Mouse (Mus musculus) liver, embryonic 13.5 days (tissue): Measurements from ENCODE around the gene Cbwd1. TPM values are rescaled to one million over a fixed set of nuclear protein-coding genes. Genes with fewer than 3 reads are reported as not detected.

Experiments
- ATAC-seq: fragments of 200-750 bp; cut with Nextera tagmentation; 2 replicates; pipeline ENCODE4 v1.8.0; 2017; ENCODE audit warnings: low read depth, mild to moderate bottlenecking, moderate number of reproducible peaks, moderate library complexity
- DNase-seq: peaks from one replicate; pipeline ENCODE4 v3.0.0; 2022
- H3K27ac ChIP-seq: fragments of 300-500 bp; sonication (generic); 2 replicates; pipeline ENCODE4 v1.5.1; 2015; ENCODE audit warnings: moderate library complexity, mild to moderate bottlenecking, inconsistent platforms
- H3K27me3 ChIP-seq: fragments of 300-500 bp; sonication (generic); 2 replicates; pipeline ENCODE4 v1.6.1; 2015; ENCODE audit warnings: mild to moderate bottlenecking, inconsistent platforms
- H3K36me3 ChIP-seq: fragments of 300-500 bp; sonication (generic); 2 replicates; pipeline ENCODE4 v1.6.1; 2015; ENCODE audit warnings: mild to moderate bottlenecking, inconsistent platforms
- H3K4me1 ChIP-seq: fragments of 300-500 bp; sonication (generic); replicated peaks from 2 replicates; pipeline ENCODE4 v1.6.1; 2015; ENCODE audit warnings: inconsistent platforms
- H3K4me2 ChIP-seq: fragments of 300-500 bp; sonication (generic); 2 replicates; pipeline ENCODE4 v1.6.1; 2015; ENCODE audit warnings: inconsistent platforms, mild to moderate bottlenecking, moderate library complexity
- H3K4me3 ChIP-seq: fragments of 300-500 bp; sonication (generic); replicated peaks from 2 replicates; pipeline ENCODE4 v1.5.1; 2015; ENCODE audit warnings: mild to moderate bottlenecking, inconsistent platforms
- H3K9ac ChIP-seq: fragments of 300-500 bp; sonication (generic); 2 replicates; pipeline ENCODE4 v1.6.1; 2015; ENCODE audit warnings: mild to moderate bottlenecking, inconsistent platforms
- H3K9me3 ChIP-seq: fragments of 300-500 bp; sonication (generic); replicated peaks from 2 replicates; pipeline ENCODE4 v1.6.1; 2016; ENCODE audit warnings: inconsistent platforms
- WGBS: fragments of 180-500 bp; shearing (Covaris S2); methylation state at CpG from one replicate; pipeline ENCODE4 v1.1.7; 2015; ENCODE audit not compliant: insufficient replicate concordance; 5-methylcytosine and 5-hydroxymethylcytosine counted together
- polyA plus RNA-seq: library from polyadenylated mRNA; unstranded; fragments of >200 nt; fragmentation: Nextera tagmentation; extraction: Ambion mirVana; gene quantifications from 2 replicates; pipeline ENCODE4 v1.2.1, GENCODE M21; 2015

Gene Cbwd1
- polyA plus RNA-seq, 1 experiment from 2014 or later = 13.5 TPM

- no peaks in the 10 kb centered on the region for H3K27me3 ChIP-seq
- ATAC-seq (no peak), DNase-seq (no peak)
- H3K36me3 ChIP-seq = no peaks in the 10 kb centered on the region
- H3K9me3 ChIP-seq = no peaks in the 10 kb centered on the region
- H3K4me2 ChIP-seq = no peak overlapping the region
- WGBS = 56% methylated on average over 6 of the region's 6 CpGs
- no peak overlapping the region for H3K4me3 ChIP-seq
- H3K9ac ChIP-seq = no peak overlapping the region
- H3K27ac ChIP-seq = no peak overlapping the region
- peaks cover 42% of the 10 kb centered on the region for H3K4me1 ChIP-seq
Measured at GRCm38 (mm10) chr19:24993526-24993925, 32.1 kb upstream of the Cbwd1 start.

DNA sequence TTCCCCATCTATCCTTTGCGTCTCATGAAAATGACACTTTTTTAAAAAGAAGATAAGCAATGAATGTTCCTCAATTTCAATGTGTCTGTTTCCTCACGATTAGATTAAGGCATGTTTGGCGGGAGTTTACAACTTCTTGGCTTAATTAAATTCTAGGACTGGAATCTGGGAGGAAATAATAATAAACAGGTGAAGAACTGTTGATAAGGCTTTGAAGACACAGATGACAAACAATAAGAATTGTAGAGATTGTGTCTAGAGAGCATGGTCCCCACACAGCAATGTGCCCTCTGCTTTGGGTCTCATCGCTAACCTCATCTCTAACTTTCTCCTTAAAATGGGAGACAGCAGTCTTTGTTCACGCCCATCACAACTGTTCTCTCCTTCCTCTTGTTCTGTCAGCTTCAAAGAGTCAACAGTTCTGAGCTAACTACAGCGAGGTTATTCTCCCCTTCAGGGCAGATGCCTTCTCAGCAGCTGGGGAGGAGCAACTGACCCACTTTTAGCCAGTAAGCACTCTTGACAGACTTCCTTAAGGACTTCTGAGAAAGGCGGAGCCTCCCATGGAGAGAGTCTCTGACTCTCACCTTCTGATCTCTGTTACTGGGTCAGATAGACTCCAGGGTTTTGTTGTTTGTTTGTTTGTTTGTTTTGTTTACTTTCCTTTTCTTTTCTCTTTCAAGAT, 28.9 kb upstream of the Cbwd1 start:
- no peaks in the 10 kb centered on the region for H3K27me3 ChIP-seq
- ATAC-seq (peak; percentile 67), DNase-seq (no peak)
- H3K4me3 ChIP-seq = 0 out of 2 replicates have a peak overlapping the region, but pooled peaks have one; percentile 12
- 19% methylated on average over 7 of the region's 7 CpGs for WGBS
- H3K9ac ChIP-seq = no peak overlapping the region
- H3K36me3 ChIP-seq = no peaks in the 10 kb centered on the region
- no peaks in the 10 kb centered on the region for H3K9me3 ChIP-seq
- peaks cover 19% of the 10 kb centered on the region for H3K4me1 ChIP-seq
- peak overlapping the region; percentile 45 for H3K4me2 ChIP-seq
- H3K27ac ChIP-seq = peak overlapping the region; percentile 63

DNA sequence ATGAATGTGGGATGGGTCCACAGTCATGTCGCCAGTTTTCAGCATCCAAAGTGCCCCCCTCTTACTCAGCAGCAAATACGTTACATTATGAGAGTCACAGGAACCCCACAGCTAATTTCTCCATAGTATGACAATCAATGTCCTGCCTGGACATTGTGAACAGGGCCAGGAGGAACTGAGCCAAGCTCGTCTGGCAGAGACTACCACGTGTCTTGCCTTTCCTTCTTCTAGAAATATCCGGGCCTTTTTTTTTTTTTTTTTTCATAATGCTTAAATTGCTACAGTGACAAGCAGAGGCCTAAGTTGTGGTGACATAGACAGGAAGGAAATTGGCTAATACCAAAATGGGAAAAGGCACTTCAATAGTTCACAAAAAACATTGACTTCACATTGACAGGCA, 27.4 kb upstream of the Cbwd1 start:
- H3K4me3 ChIP-seq = no peak overlapping the region
- WGBS = 40% methylated on average over 5 of the region's 5 CpGs
- H3K27me3 ChIP-seq = no peaks in the 10 kb centered on the region
- ATAC-seq = no peak; the same call in 1 of the 2 replicates
- no peaks in the 10 kb centered on the region for H3K36me3 ChIP-seq
- no peak overlapping the region for H3K9ac ChIP-seq
- H3K4me2 ChIP-seq = no peak overlapping the region
- DNase-seq = no peak
- H3K27ac ChIP-seq = no peak overlapping the region
- no peaks in the 10 kb centered on the region for H3K9me3 ChIP-seq
- H3K4me1 ChIP-seq = peaks cover 16% of the 10 kb centered on the region

GRCm38 (mm10) chr19:24987355-24987754, 25.9 kb upstream of the Cbwd1 start:
- WGBS = 29% methylated on average over 4 of the region's 4 CpGs
- no peaks in the 10 kb centered on the region for H3K36me3 ChIP-seq
- no peak overlapping the region for H3K9ac ChIP-seq
- ATAC-seq (no peak), DNase-seq (no peak)
- no peak overlapping the region for H3K4me3 ChIP-seq
- H3K9me3 ChIP-seq = no peaks in the 10 kb centered on the region
- H3K27ac ChIP-seq = no peak overlapping the region
- no peak overlapping the region for H3K4me2 ChIP-seq
- H3K27me3 ChIP-seq = no peaks in the 10 kb centered on the region
- H3K4me1 ChIP-seq = peaks cover 16% of the 10 kb centered on the region

- Histone ChIP-seq H3K27ac (no peak overlapping the region), H3K27me3 (no peaks in the 10 kb centered on the region), H3K9ac (no peak overlapping the region), H3K9me3 (no peaks in the 10 kb centered on the region), H3K4me3 (no peak overlapping the region), H3K36me3 (no peaks in the 10 kb centered on the region), H3K4me2 (no peak overlapping the region), H3K4me1 (peaks cover 14% of the 10 kb centered on the region)
- ATAC-seq (no peak), DNase-seq (no peak)
- WGBS = 75% methylated on average over 2 of the region's 2 CpGs
Measured at GRCm38 (mm10) chr19:24985045-24985444, 23.6 kb upstream of the Cbwd1 start.

GRCm38 (mm10) chr19:24983857-24984498, 22.6 kb upstream of the Cbwd1 start:
- no peaks in the 10 kb centered on the region for H3K9me3 ChIP-seq
- H3K9ac ChIP-seq = no peak overlapping the region
- WGBS = 56% methylated on average over 7 of the region's 7 CpGs
- H3K4me3 ChIP-seq = no peak overlapping the region
- H3K27ac ChIP-seq = no peak overlapping the region
- H3K36me3 ChIP-seq = no peaks in the 10 kb centered on the region
- DNase-seq (no peak), ATAC-seq (no peak)
- H3K27me3 ChIP-seq = no peaks in the 10 kb centered on the region
- no peak overlapping the region for H3K4me2 ChIP-seq
- peaks cover 18% of the 10 kb centered on the region for H3K4me1 ChIP-seq

- H3K4me2 ChIP-seq = no peak overlapping the region
- H3K4me1 ChIP-seq = peaks cover 23% of the 10 kb centered on the region
- no peak overlapping the region for H3K9ac ChIP-seq
- H3K27ac ChIP-seq = no peak overlapping the region
- no peak overlapping the region for H3K4me3 ChIP-seq
- no peak for ATAC-seq
- no peaks in the 10 kb centered on the region for H3K36me3 ChIP-seq
- no peaks in the 10 kb centered on the region for H3K27me3 ChIP-seq
- DNase-seq = no peak
- H3K9me3 ChIP-seq = no peaks in the 10 kb centered on the region
- whole genome bisulfite sequencing = 68% methylated on average over 4 of the region's 4 CpGs
Measured at GRCm38 (mm10) chr19:24983050-24983449, 21.6 kb upstream of the Cbwd1 start.

DNA sequence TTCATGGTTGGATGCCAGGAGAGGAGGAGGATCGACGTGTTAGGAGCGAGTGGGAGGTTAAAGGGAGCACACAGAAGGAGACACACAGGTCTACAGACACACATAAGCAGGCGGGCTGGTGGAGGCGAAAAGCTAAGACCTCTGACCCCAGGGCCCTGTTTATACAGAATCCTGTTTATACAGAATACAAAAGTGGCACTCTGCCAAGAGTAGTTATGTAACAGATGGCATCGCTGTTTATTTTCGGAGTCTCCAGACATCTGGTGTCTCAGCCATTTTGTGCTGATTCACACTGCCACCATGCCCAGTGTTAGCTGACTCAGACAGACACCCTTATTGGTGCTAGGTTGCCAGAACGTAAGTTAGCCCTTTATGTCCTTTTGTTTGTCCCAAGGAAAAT, 19.9 kb upstream of the Cbwd1 start:
- H3K36me3 ChIP-seq = no peaks in the 10 kb centered on the region
- H3K27me3 ChIP-seq = no peaks in the 10 kb centered on the region
- no peak overlapping the region for H3K27ac ChIP-seq
- no peak for ATAC-seq
- H3K4me1 ChIP-seq = peaks cover 24% of the 10 kb centered on the region
- WGBS = 67% methylated on average over 8 of the region's 8 CpGs
- no peak overlapping the region for H3K4me3 ChIP-seq
- no peak for DNase-seq
- H3K9me3 ChIP-seq = no peaks in the 10 kb centered on the region
- H3K4me2 ChIP-seq = no peak overlapping the region
- H3K9ac ChIP-seq = no peak overlapping the region

GRCm38 (mm10) chr19:24978852-24979842, 17.7 kb upstream of the Cbwd1 start:
- WGBS = 65% methylated on average over 10 of the region's 10 CpGs
- no peaks in the 10 kb centered on the region for H3K9me3 ChIP-seq
- peaks cover 24% of the 10 kb centered on the region for H3K4me1 ChIP-seq
- no peaks in the 10 kb centered on the region for H3K36me3 ChIP-seq
- no peak overlapping the region for H3K4me2 ChIP-seq
- no peak overlapping the region for H3K4me3 ChIP-seq
- DNase-seq = no peak
- H3K27me3 ChIP-seq = no peaks in the 10 kb centered on the region
- no peak for ATAC-seq
- no peak overlapping the region for H3K27ac ChIP-seq
- no peak overlapping the region for H3K9ac ChIP-seq

DNA sequence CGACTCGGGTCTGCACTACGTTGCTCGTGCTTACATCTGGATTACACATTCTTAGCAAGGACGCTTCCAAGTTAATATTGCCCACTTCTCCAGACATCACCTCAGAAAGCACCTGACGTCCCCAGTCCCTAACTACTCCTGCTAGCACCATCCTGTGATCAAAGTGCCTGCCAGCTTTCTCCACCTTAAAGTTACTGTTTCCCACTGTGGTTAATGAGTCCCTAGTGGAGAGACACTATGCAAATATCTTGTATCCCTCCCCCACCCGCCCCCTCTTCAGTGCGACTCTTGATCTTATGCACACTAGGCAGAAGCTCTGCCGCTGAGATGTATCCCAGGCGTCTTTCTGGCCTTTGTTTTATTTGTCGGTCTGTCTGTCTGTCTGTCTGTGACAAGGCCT, 16.6 kb upstream of the Cbwd1 start:
- ATAC-seq = no peak
- no peak overlapping the region for H3K4me3 ChIP-seq
- peaks cover 24% of the 10 kb centered on the region for H3K4me1 ChIP-seq
- DNase-seq = no peak
- H3K27ac ChIP-seq = no peak overlapping the region
- H3K27me3 ChIP-seq = no peaks in the 10 kb centered on the region
- no peak overlapping the region for H3K9ac ChIP-seq
- H3K4me2 ChIP-seq = no peak overlapping the region
- WGBS = 70% methylated on average over 11 of the region's 11 CpGs
- no peaks in the 10 kb centered on the region for H3K36me3 ChIP-seq
- H3K9me3 ChIP-seq = no peaks in the 10 kb centered on the region

GRCm38 (mm10) chr19:24972701-24973390, 11.4 kb upstream of the Cbwd1 start:
- H3K27me3 ChIP-seq = no peaks in the 10 kb centered on the region
- no peaks in the 10 kb centered on the region for H3K4me1 ChIP-seq
- H3K4me3 ChIP-seq = no peak overlapping the region
- no peaks in the 10 kb centered on the region for H3K9me3 ChIP-seq
- no peak overlapping the region for H3K4me2 ChIP-seq
- no peak overlapping the region for H3K27ac ChIP-seq
- H3K36me3 ChIP-seq = no peaks in the 10 kb centered on the region
- DNase-seq = no peak
- no peak for ATAC-seq
- WGBS = 67% methylated on average over 3 of the region's 3 CpGs
- H3K9ac ChIP-seq = no peak overlapping the region
